In genomic region chr12:16718660-16719315, GRCm38 (mm10) we compare ENCODE assay signal across 8 mouse cellular contexts.
DNase-seq lines count a peak whose midpoint lies in the region; ATAC-seq and TF ChIP-seq lines count a peak whose summit lies in the region.
"Had no signal": no experiment of that assay in that cellular context is flagged by ENCODE, and none has a peak within 500 bp of the region (broad histone marks: within the 10 kb centered on the region; RNA-seq: fewer than 3 reads in every experiment).

No protein-coding gene starts in this region.

- peak; percentile 45 for DNase-seq in CD4-positive helper T cell, adult 2 months (ENCODE audit: low read depth, low spot score)
- DNase-seq in MEL-GATA-1-ER (ENCODE audit: extremely low read depth, low read depth): peak; percentile 36
- DNase-seq in cerebellum, postnatal 14 days: peak; percentile 69 to 79
- peak; percentile 83 for DNase-seq in heart, embryonic 10.5 days (ENCODE audit: low spot score)
- DNase-seq in kidney, postnatal 0 days (ENCODE audit: low spot score): peak; percentile 92
- DNase-seq in lung, postnatal 10 days: peak; percentile 76
- DNase-seq in right cerebral cortex, adult 2 months (ENCODE audit: low spot score in 2 of 2): peak; percentile 39 to 56

- WGBS in heart, embryonic 10.5 days: 47% methylated on average over 8 of the region's 8 CpGs
- WGBS in kidney, postnatal 0 days: 43% methylated on average over 8 of the region's 8 CpGs

- no peak overlapping the region for H3K9ac ChIP-seq in kidney, postnatal 0 days (ENCODE audit: low read depth, low read length)
- H3K9ac ChIP-seq: heart, embryonic 15.5 days had no signal

- peak; percentile 11; the same call in 1 of the 2 replicates for ATAC-seq in kidney, postnatal 0 days (replicated peaks; ENCODE audit: low FRiP score, low read depth)

- H3K27ac ChIP-seq in heart, embryonic 10.5 days: no peak overlapping the region
- H3K27ac ChIP-seq in kidney, postnatal 0 days: no peak overlapping the region
- H3K27ac ChIP-seq: heart, embryonic 15.5 days had no signal

- H3K4me3 ChIP-seq in heart, embryonic 10.5 days: no peak overlapping the region
- no peak overlapping the region for H3K4me3 ChIP-seq in kidney, postnatal 0 days (replicated peaks; ENCODE audit: low read depth, low read length)
- H3K4me3 ChIP-seq: heart, embryonic 15.5 days had no signal

- peak; percentile 96 for TF ChIP-seq CTCF in kidney, postnatal 0 days (IDR thresholded peaks at IDR 0.05; ENCODE audit: low read depth)

- peaks cover 25% of the 10 kb centered on the region for H3K36me3 ChIP-seq in heart, embryonic 10.5 days
- no peaks in the 10 kb centered on the region for H3K36me3 ChIP-seq in kidney, postnatal 0 days (ENCODE audit: insufficient read depth, low read length)
- H3K36me3 ChIP-seq: heart, embryonic 15.5 days had no signal

- H3K4me2 ChIP-seq in kidney, postnatal 0 days (ENCODE audit: low read length): no peak overlapping the region
- H3K4me2 ChIP-seq: heart, embryonic 15.5 days had no signal

- H3K27me3 ChIP-seq in heart, embryonic 10.5 days (ENCODE audit: insufficient read depth, poor library complexity, severe bottlenecking): no peaks in the 10 kb centered on the region
- H3K27me3 ChIP-seq in kidney, postnatal 0 days (ENCODE audit: insufficient read depth, low read length): no peaks in the 10 kb centered on the region
- H3K27me3 ChIP-seq: heart, embryonic 15.5 days had no signal

- H3K9me3 ChIP-seq in heart, embryonic 10.5 days: no peaks in the 10 kb centered on the region
- no peaks in the 10 kb centered on the region for H3K9me3 ChIP-seq in kidney, postnatal 0 days (replicated peaks; ENCODE audit: low read length)
- H3K9me3 ChIP-seq: heart, embryonic 15.5 days had no signal

- H3K4me1 ChIP-seq in heart, embryonic 10.5 days: peaks cover 7% of the 10 kb centered on the region
- H3K4me1 ChIP-seq in kidney, postnatal 0 days (replicated peaks; ENCODE audit: insufficient read depth, low read length): no peaks in the 10 kb centered on the region; the same call in 1 of the 2 replicates
- H3K4me1 ChIP-seq: heart, embryonic 15.5 days had no signal

Comparison
In these comparisons a context has a peak if more than half of its experiments do, and no peak if none do; other contexts are left out.
1. DNase-seq: peak in every context shown above with its lines; median percentile 92 in kidney, postnatal 0 days; 83 in heart, embryonic 10.5 days; 76 in lung, postnatal 10 days; 74 in cerebellum, postnatal 14 days; 48 in right cerebral cortex, adult 2 months; 45 in CD4-positive helper T cell, adult 2 months; 36 in MEL-GATA-1-ER.